Mouse (Mus musculus): ENCODE measurements around the gene Samsn1. TPM values are rescaled to one million over a fixed set of nuclear protein-coding genes. Genes with fewer than 3 reads are reported as not detected.

Gene Samsn1
- polyA plus RNA-seq, 1 experiment from 2014 or later = 1.4 TPM

DNA sequence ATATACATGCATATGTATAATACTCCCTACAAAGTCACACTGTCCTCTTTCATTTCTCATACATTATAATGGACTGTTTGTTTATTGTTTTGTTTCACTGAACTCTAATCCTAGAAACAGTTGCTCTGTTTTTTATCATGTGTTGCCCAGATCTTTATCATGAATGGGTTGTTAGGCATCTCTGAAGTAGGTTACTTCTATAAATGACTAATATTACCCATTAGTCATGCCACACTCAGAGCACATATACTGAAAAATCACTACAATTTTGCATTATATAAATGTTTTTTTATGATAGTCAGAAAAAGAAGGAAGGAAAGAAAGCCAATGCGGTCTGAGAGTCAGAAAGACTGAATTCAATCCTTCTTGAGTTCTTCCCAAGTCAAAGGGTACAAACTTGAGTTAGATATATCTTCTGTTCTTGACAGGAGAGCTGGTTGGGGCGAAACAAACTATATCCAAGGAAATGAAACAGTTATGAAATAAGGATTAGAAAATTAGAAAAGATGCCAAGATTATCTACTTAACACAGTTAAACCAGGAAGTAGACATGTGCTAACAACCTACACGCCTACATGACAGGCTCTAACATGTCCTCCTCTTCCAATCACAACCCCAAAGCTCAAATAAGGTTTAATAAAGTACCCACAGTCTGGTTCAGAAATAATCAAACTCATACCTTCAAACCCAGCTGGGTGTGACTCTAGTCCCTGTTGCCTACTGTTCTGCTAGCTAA is 122.0 kb downstream of the Samsn1 start:
- 0 out of 2 replicates have a peak, but pooled peaks cover 3% of the 10 kb centered on the region for H3K4me1 ChIP-seq (replicated peaks; ENCODE audit: control insufficient read depth, insufficient read depth, low read length)
- H3K9me3 ChIP-seq (ENCODE audit: control insufficient read depth, low read length) = no peaks in the 10 kb centered on the region
- ATAC-seq = no peak
- 93% methylated on average over 3 of the region's 3 CpGs for WGBS
- H3K27me3 ChIP-seq (replicated peaks; ENCODE audit: control insufficient read depth, insufficient read depth, low read length) = no peaks in the 10 kb centered on the region
- no peak overlapping the region for H3K27ac ChIP-seq (ENCODE audit: low read length)
- no peaks in the 10 kb centered on the region for H3K36me3 ChIP-seq (ENCODE audit: control insufficient read depth, insufficient read depth)
- H3K4me3 ChIP-seq (replicated peaks; ENCODE audit: low read length) = no peak overlapping the region
- H3K9ac ChIP-seq (replicated peaks; ENCODE audit: low read depth, low read length) = no peak overlapping the region
- H3K4me2 ChIP-seq (ENCODE audit: low read length) = no peak overlapping the region

GRCm38 (mm10) chr16:75897828-75898367 is 124.2 kb downstream of the Samsn1 start:
- WGBS = 87% methylated on average over 4 of the region's 4 CpGs
- no peaks in the 10 kb centered on the region for H3K36me3 ChIP-seq (ENCODE audit: control insufficient read depth, insufficient read depth)

DNA sequence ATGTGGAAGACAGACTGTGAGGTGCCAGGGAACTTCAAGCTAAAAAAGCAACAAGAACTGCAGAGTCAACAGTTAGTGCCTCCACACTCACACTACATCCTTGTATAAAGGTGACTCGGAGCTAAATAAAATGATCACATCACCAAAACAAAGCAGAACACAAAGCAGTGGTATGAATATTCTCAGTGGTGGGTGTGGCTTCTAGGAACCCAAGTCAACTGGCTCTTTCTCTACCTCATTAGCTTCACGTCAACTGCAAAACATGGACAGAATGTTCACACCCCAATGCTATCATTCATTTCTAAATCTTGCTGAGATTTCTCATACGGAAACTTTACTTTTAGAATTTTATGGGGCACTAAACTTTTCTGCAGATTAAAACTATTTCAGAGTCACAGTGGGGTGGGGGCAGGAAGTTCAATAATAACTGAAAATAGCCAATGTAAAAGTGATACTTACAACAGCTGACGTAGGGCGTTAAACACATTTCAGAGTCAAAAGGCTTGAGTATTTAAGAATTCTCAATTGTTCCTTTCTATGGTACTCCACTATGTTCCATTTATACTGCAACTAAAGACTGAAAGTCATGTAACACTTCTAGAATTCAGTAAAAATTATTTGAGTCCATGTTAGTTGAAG is 127.7 kb downstream of the Samsn1 start:
- ATAC-seq = no peak
- WGBS = 86% methylated on average over 5 of the region's 5 CpGs
- no peaks in the 10 kb centered on the region for H3K27me3 ChIP-seq (replicated peaks; ENCODE audit: control insufficient read depth, insufficient read depth, low read length)

More at GRCm38 (mm10) chr16:75897828-75898367, 124.2 kb downstream of the Samsn1 start:
- H3K27ac ChIP-seq (ENCODE audit: low read length) = no peak overlapping the region
- no peak overlapping the region for H3K9ac ChIP-seq (replicated peaks; ENCODE audit: low read depth, low read length)
- H3K4me1 ChIP-seq (replicated peaks; ENCODE audit: control insufficient read depth, insufficient read depth, low read length) = no peaks in the 10 kb centered on the region
- H3K9me3 ChIP-seq (ENCODE audit: control insufficient read depth, low read length) = no peaks in the 10 kb centered on the region
- ATAC-seq = no peak
- H3K4me3 ChIP-seq (replicated peaks; ENCODE audit: low read length) = no peak overlapping the region
- H3K4me2 ChIP-seq (ENCODE audit: low read length) = no peak overlapping the region
- no peaks in the 10 kb centered on the region for H3K27me3 ChIP-seq (replicated peaks; ENCODE audit: control insufficient read depth, insufficient read depth, low read length)

DNA sequence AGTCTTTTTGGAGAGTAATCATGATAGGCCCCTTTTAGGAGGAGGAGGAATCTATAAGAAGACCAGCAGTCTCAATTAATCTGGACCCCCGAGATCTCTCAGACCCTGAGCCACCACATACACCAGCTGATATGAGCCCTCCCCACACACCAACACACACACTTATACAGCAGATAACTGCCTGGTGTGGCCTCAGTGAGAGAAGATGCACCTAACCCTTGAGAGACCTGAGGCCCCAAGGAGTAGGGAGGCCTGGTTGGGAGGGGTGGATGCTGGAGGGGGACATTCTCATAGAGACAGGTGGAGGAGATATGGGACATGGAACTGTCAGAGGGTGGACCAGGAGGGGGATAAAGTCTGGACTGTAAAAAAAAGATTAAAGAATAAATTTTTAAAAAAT is 128.6 kb downstream of the Samsn1 start:
- no peak for ATAC-seq
- no peak overlapping the region for H3K9ac ChIP-seq (replicated peaks; ENCODE audit: low read depth, low read length)
- no peak overlapping the region for H3K4me3 ChIP-seq (replicated peaks; ENCODE audit: low read length)
- H3K9me3 ChIP-seq (ENCODE audit: control insufficient read depth, low read length) = no peaks in the 10 kb centered on the region
- WGBS = 92% methylated on average over 1 of the region's 1 CpGs
- no peak overlapping the region for H3K4me2 ChIP-seq (ENCODE audit: low read length)
- H3K4me1 ChIP-seq (replicated peaks; ENCODE audit: control insufficient read depth, insufficient read depth, low read length) = no peaks in the 10 kb centered on the region
- H3K27ac ChIP-seq (ENCODE audit: low read length) = no peak overlapping the region
- no peaks in the 10 kb centered on the region for H3K27me3 ChIP-seq (replicated peaks; ENCODE audit: control insufficient read depth, insufficient read depth, low read length)
- no peaks in the 10 kb centered on the region for H3K36me3 ChIP-seq (ENCODE audit: control insufficient read depth, insufficient read depth)

More for the DNA sequence above, 127.7 kb downstream of the Samsn1 start:
- H3K27ac ChIP-seq (ENCODE audit: low read length) = no peak overlapping the region
- H3K4me2 ChIP-seq (ENCODE audit: low read length) = no peak overlapping the region
- H3K4me1 ChIP-seq (replicated peaks; ENCODE audit: control insufficient read depth, insufficient read depth, low read length) = no peaks in the 10 kb centered on the region
- H3K9ac ChIP-seq (replicated peaks; ENCODE audit: low read depth, low read length) = no peak overlapping the region
- no peaks in the 10 kb centered on the region for H3K9me3 ChIP-seq (ENCODE audit: control insufficient read depth, low read length)
- no peaks in the 10 kb centered on the region for H3K36me3 ChIP-seq (ENCODE audit: control insufficient read depth, insufficient read depth)
- no peak overlapping the region for H3K4me3 ChIP-seq (replicated peaks; ENCODE audit: low read length)

GRCm38 (mm10) chr16:75889081-75889646 is 132.9 kb downstream of the Samsn1 start:
- 30% methylated on average over 6 of the region's 6 CpGs for WGBS
- ATAC-seq = no peak
- H3K27me3 ChIP-seq (replicated peaks; ENCODE audit: control insufficient read depth, insufficient read depth, low read length) = no peaks in the 10 kb centered on the region

GRCm38 (mm10) chr16:75887203-75887602 is 134.9 kb downstream of the Samsn1 start:
- Histone ChIP-seq H3K36me3 (ENCODE audit: control insufficient read depth, insufficient read depth) (no peaks in the 10 kb centered on the region), H3K27ac (ENCODE audit: low read length) (no peak overlapping the region), H3K4me1 (replicated peaks; ENCODE audit: control insufficient read depth, insufficient read depth, low read length) (no peaks in the 10 kb centered on the region), H3K4me2 (ENCODE audit: low read length) (no peak overlapping the region), H3K27me3 (replicated peaks; ENCODE audit: control insufficient read depth, insufficient read depth, low read length) (no peaks in the 10 kb centered on the region), H3K9ac (replicated peaks; ENCODE audit: low read depth, low read length) (no peak overlapping the region), H3K4me3 (replicated peaks; ENCODE audit: low read length) (no peak overlapping the region), H3K9me3 (ENCODE audit: control insufficient read depth, low read length) (no peaks in the 10 kb centered on the region)
- WGBS = 84% methylated on average over 6 of the region's 6 CpGs
- no peak for ATAC-seq

More at GRCm38 (mm10) chr16:75889081-75889646, 132.9 kb downstream of the Samsn1 start:
- Histone ChIP-seq H3K27ac (ENCODE audit: low read length) (no peak overlapping the region), H3K4me3 (replicated peaks; ENCODE audit: low read length) (no peak overlapping the region), H3K4me2 (ENCODE audit: low read length) (no peak overlapping the region), H3K9me3 (ENCODE audit: control insufficient read depth, low read length) (no peaks in the 10 kb centered on the region), H3K9ac (replicated peaks; ENCODE audit: low read depth, low read length) (no peak overlapping the region), H3K4me1 (replicated peaks; ENCODE audit: control insufficient read depth, insufficient read depth, low read length) (no peaks in the 10 kb centered on the region), H3K36me3 (ENCODE audit: control insufficient read depth, insufficient read depth) (no peaks in the 10 kb centered on the region)

GRCm38 (mm10) chr16:75878885-75879284 is 143.2 kb downstream of the Samsn1 start:
- Histone ChIP-seq H3K4me3 (replicated peaks; ENCODE audit: low read length) (no peak overlapping the region), H3K27me3 (replicated peaks; ENCODE audit: control insufficient read depth, insufficient read depth, low read length) (no peaks in the 10 kb centered on the region), H3K9ac (replicated peaks; ENCODE audit: low read depth, low read length) (no peak overlapping the region), H3K4me1 (replicated peaks; ENCODE audit: control insufficient read depth, insufficient read depth, low read length) (no peaks in the 10 kb centered on the region), H3K9me3 (ENCODE audit: control insufficient read depth, low read length) (no peaks in the 10 kb centered on the region), H3K36me3 (ENCODE audit: control insufficient read depth, insufficient read depth) (no peaks in the 10 kb centered on the region), H3K4me2 (ENCODE audit: low read length) (no peak overlapping the region), H3K27ac (ENCODE audit: low read length) (no peak overlapping the region)
- ATAC-seq = no peak
- 72% methylated on average over 2 of the region's 2 CpGs for WGBS

DNA sequence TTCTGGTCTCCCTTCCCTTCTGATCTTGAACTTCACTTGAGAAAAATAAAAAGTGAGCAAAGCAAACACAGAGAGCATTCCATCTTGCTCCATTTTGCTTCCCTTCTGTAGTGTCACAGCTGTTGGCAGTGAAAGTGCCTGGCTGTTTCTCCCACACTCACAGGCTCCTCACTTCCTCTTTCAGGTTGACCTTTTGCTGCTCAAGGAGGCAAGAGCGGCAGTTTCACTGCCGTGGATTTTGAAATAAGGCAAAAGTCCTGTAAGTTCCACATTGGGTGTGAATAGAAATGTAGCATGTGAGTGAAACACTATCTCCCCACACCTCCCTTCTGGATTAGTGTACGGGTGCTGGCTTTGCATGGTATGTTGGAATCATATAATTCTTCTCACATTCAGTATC is 144.9 kb downstream of the Samsn1 start:
- no peaks in the 10 kb centered on the region; the same call in 1 of the 2 replicates for H3K4me1 ChIP-seq (replicated peaks; ENCODE audit: control insufficient read depth, insufficient read depth, low read length)
- WGBS = 81% methylated on average over 3 of the region's 3 CpGs
- H3K27me3 ChIP-seq (replicated peaks; ENCODE audit: control insufficient read depth, insufficient read depth, low read length) = no peaks in the 10 kb centered on the region
- H3K4me3 ChIP-seq (replicated peaks; ENCODE audit: low read length) = no peak overlapping the region
- no peak overlapping the region for H3K27ac ChIP-seq (ENCODE audit: low read length)
- H3K9ac ChIP-seq (replicated peaks; ENCODE audit: low read depth, low read length) = no peak overlapping the region
- ATAC-seq = no peak
- no peaks in the 10 kb centered on the region for H3K9me3 ChIP-seq (ENCODE audit: control insufficient read depth, low read length)
- no peaks in the 10 kb centered on the region for H3K36me3 ChIP-seq (ENCODE audit: control insufficient read depth, insufficient read depth)
- H3K4me2 ChIP-seq (ENCODE audit: low read length) = no peak overlapping the region

- no peak for ATAC-seq
- no peaks in the 10 kb centered on the region for H3K9me3 ChIP-seq (ENCODE audit: control insufficient read depth, low read length)
- no peaks in the 10 kb centered on the region for H3K36me3 ChIP-seq (ENCODE audit: control insufficient read depth, insufficient read depth)
- WGBS = 58% methylated on average over 4 of the region's 4 CpGs
- H3K27me3 ChIP-seq (replicated peaks; ENCODE audit: control insufficient read depth, insufficient read depth, low read length) = no peaks in the 10 kb centered on the region
- no peaks in the 10 kb centered on the region; the same call in 1 of the 2 replicates for H3K4me1 ChIP-seq (replicated peaks; ENCODE audit: control insufficient read depth, insufficient read depth, low read length)
- no peak overlapping the region for H3K27ac ChIP-seq (ENCODE audit: low read length)
- no peak overlapping the region for H3K4me3 ChIP-seq (replicated peaks; ENCODE audit: low read length)
- no peak overlapping the region for H3K9ac ChIP-seq (replicated peaks; ENCODE audit: low read depth, low read length)
- H3K4me2 ChIP-seq (ENCODE audit: low read length) = no peak overlapping the region
These were observed 146.2 kb downstream of the Samsn1 start for GRCm38 (mm10) chr16:75875896-75876295.
